Mouse (Mus musculus) ZHBTc4 (cell line): ENCODE measurements at regions not wholly inside any gene's neighbourhood (a gene's known extent, or its start where the extent isn't known, plus 50 kb on each side); places are given as distances from the start of the nearest gene placed in this dataset.
A peak's percentile ranks its signal among the peaks of the same experiment; 100 is the strongest.

Source experiments
- DNase-seq: peaks from one replicate; pipeline ENCODE4 v3.0.0-alpha.2; 2011; ENCODE audit warnings: low read depth, low spot score

GRCm38 (mm10) chr6:112108651-112109050, 164.9 kb upstream of the Lmcd1 start:
- DNase-seq, result no peak

- peak; percentile 65 for DNase-seq
Measured at GRCm38 (mm10) chr6:112119180-112119579, 154.4 kb upstream of the Lmcd1 start.

- DNase-seq, result peak; percentile 88
Measured at GRCm38 (mm10) chr6:112133522-112133921, 140.0 kb upstream of the Lmcd1 start.

- no peak for DNase-seq
Measured at GRCm38 (mm10) chr6:112152535-112153364, 120.8 kb upstream of the Lmcd1 start.

- DNase-seq, result no peak
Measured at GRCm38 (mm10) chr6:112167487-112167886, 106.1 kb upstream of the Lmcd1 start.

GRCm38 (mm10) chr6:112176344-112176743, 97.2 kb upstream of the Lmcd1 start:
- peak; percentile 68 for DNase-seq

GRCm38 (mm10) chr6:112187636-112188035, 85.9 kb upstream of the Lmcd1 start:
- no peak for DNase-seq

- DNase-seq, result peak; percentile 70
Measured at GRCm38 (mm10) chr6:112191032-112191431, 82.5 kb upstream of the Lmcd1 start.

- peak; percentile 92 for DNase-seq
Measured at GRCm38 (mm10) chr6:112197445-112197844, 76.1 kb upstream of the Lmcd1 start.

GRCm38 (mm10) chr6:112199241-112199640, 74.3 kb upstream of the Lmcd1 start:
- no peak for DNase-seq

GRCm38 (mm10) chr6:112202120-112202519, 71.4 kb upstream of the Lmcd1 start:
- no peak for DNase-seq

- peak; percentile 96 for DNase-seq
Measured at GRCm38 (mm10) chr6:112203321-112203720, 70.2 kb upstream of the Lmcd1 start.

- no peak for DNase-seq
Measured at GRCm38 (mm10) chr6:112204956-112205355, 68.6 kb upstream of the Lmcd1 start.

- DNase-seq, result peak; percentile 74
Measured at GRCm38 (mm10) chr6:112205420-112205995, 68.0 kb upstream of the Lmcd1 start.

GRCm38 (mm10) chr6:112207229-112207628, 66.3 kb upstream of the Lmcd1 start:
- peak; percentile 80 for DNase-seq

- DNase-seq, result peak; percentile 38
Measured at GRCm38 (mm10) chr6:112210238-112210950, 63.2 kb upstream of the Lmcd1 start.

GRCm38 (mm10) chr6:112216868-112217267, 56.7 kb upstream of the Lmcd1 start:
- DNase-seq, result no peak

GRCm38 (mm10) chr6:112218248-112218647, 55.3 kb upstream of the Lmcd1 start:
- no peak for DNase-seq

GRCm38 (mm10) chr6:112219641-112220040, 53.9 kb upstream of the Lmcd1 start:
- DNase-seq, result no peak

GRCm38 (mm10) chr6:112220149-112220548, 53.4 kb upstream of the Lmcd1 start:
- no peak for DNase-seq

GRCm38 (mm10) chr6:112221373-112221772, 52.2 kb upstream of the Lmcd1 start:
- DNase-seq, result no peak

GRCm38 (mm10) chr6:112223325-112223724, 50.2 kb upstream of the Lmcd1 start:
- peak; percentile 4 for DNase-seq
